Mouse (Mus musculus): Measurements from ENCODE around the gene Irf6.

Gene Irf6

GRCm38 (mm10) chr1:193152872-193153271 lies at the start of gene Irf6:
TSS of gene Irf6 (plus strand) at chr1:193153111.
- no peak for DNase-seq (ENCODE audit: low spot score)

- no peak for DNase-seq (ENCODE audit: low spot score)
These were observed 40.8 kb upstream of the Irf6 start for GRCm38 (mm10) chr1:193112093-193112492.

GRCm38 (mm10) chr1:193122793-193123192 lies 30.1 kb upstream of the Irf6 start:
- DNase-seq (ENCODE audit: low spot score), result peak; percentile 61

GRCm38 (mm10) chr1:193123290-193123689 lies 29.6 kb upstream of the Irf6 start:
- no peak for DNase-seq (ENCODE audit: low spot score)

- no peak for DNase-seq (ENCODE audit: low spot score)
These were observed 27.1 kb upstream of the Irf6 start for GRCm38 (mm10) chr1:193125835-193126234.

GRCm38 (mm10) chr1:193128055-193128454 lies 24.9 kb upstream of the Irf6 start:
- no peak for DNase-seq (ENCODE audit: low spot score)

GRCm38 (mm10) chr1:193129321-193129720 lies 23.6 kb upstream of the Irf6 start:
- no peak for DNase-seq (ENCODE audit: low spot score)

GRCm38 (mm10) chr1:193129786-193130455 lies 23.0 kb upstream of the Irf6 start, which contains the start of gene Diexf:
TSS of gene Diexf (minus strand) at chr1:193130272.
- DNase-seq (ENCODE audit: low spot score), result peak; percentile 89

GRCm38 (mm10) chr1:193130456-193130825 lies 22.5 kb upstream of the Irf6 start:
- no peak for DNase-seq (ENCODE audit: low spot score)

GRCm38 (mm10) chr1:193130839-193131238 lies 22.1 kb upstream of the Irf6 start:
- DNase-seq (ENCODE audit: low spot score), result no peak

- no peak for DNase-seq (ENCODE audit: low spot score)
These were observed 21.5 kb upstream of the Irf6 start for GRCm38 (mm10) chr1:193131311-193131948.

GRCm38 (mm10) chr1:193132385-193132784 lies 20.5 kb upstream of the Irf6 start:
- DNase-seq (ENCODE audit: low spot score), result no peak

GRCm38 (mm10) chr1:193133726-193134125 lies 19.2 kb upstream of the Irf6 start:
- no peak for DNase-seq (ENCODE audit: low spot score)

- no peak for DNase-seq (ENCODE audit: low spot score)
These were observed 14.8 kb upstream of the Irf6 start for GRCm38 (mm10) chr1:193138087-193138486.

- no peak for DNase-seq (ENCODE audit: low spot score)
These were observed 14.2 kb upstream of the Irf6 start for GRCm38 (mm10) chr1:193138669-193139068.

- DNase-seq (ENCODE audit: low spot score), result no peak
These were observed 11.8 kb upstream of the Irf6 start for GRCm38 (mm10) chr1:193141118-193141517.

- no peak for DNase-seq (ENCODE audit: low spot score)
These were observed 10.3 kb upstream of the Irf6 start for GRCm38 (mm10) chr1:193142517-193143062.

GRCm38 (mm10) chr1:193144516-193144915 lies 8.4 kb upstream of the Irf6 start:
- DNase-seq (ENCODE audit: low spot score), result no peak

GRCm38 (mm10) chr1:193145101-193145500 lies 7.8 kb upstream of the Irf6 start:
- no peak for DNase-seq (ENCODE audit: low spot score)

- DNase-seq (ENCODE audit: low spot score), result no peak
These were observed 6.5 kb upstream of the Irf6 start for GRCm38 (mm10) chr1:193146416-193146815.

- DNase-seq (ENCODE audit: low spot score), result no peak
These were observed 3.7 kb upstream of the Irf6 start for GRCm38 (mm10) chr1:193149231-193149630.

GRCm38 (mm10) chr1:193151134-193151533 lies 1.8 kb upstream of the Irf6 start:
- DNase-seq (ENCODE audit: low spot score), result no peak

GRCm38 (mm10) chr1:193153561-193153960 lies 650 bp downstream of the Irf6 start:
- DNase-seq (ENCODE audit: low spot score), result no peak
